Mouse (Mus musculus) right cerebral cortex, postnatal 4 days (tissue): Measurements from ENCODE around the gene Lmnb2.
A peak's percentile ranks its signal among the peaks of the same experiment; 100 is the strongest.

Experiments
- DNase-seq: peaks from one replicate; pipeline ENCODE4 v3.0.0-alpha.2; 2022

Lmnb2 gene

DNA sequence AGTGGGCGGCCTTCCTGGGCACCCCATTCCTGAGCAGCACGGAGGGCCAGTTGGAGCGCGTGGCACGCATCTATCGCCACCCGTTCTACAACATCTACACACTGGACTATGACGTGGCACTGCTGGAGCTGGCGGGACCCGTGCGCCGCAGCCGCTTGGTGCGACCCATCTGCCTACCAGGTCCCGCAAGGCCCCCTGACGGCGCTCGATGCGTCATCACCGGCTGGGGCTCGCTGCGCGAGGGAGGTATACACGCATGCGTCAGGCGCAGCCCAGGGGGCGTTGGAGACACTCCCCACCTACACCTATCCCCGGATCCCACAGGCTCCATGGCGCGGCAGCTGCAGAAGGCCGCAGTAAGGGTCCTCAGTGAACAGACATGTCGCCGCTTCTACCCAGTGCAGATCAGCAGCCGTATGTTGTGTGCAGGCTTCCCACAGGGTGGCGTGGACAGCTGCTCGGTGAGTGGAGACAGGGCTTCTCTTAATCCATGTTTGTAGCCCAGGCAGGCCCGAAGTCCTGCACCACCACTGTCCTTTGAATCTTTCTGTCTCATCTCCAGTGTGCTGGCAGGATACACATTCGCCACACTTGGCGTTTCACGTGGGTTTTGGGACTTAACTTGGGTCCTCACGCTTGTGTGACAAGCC lies 20.1 kb downstream of the Lmnb2 start:
- no peak for DNase-seq

DNA sequence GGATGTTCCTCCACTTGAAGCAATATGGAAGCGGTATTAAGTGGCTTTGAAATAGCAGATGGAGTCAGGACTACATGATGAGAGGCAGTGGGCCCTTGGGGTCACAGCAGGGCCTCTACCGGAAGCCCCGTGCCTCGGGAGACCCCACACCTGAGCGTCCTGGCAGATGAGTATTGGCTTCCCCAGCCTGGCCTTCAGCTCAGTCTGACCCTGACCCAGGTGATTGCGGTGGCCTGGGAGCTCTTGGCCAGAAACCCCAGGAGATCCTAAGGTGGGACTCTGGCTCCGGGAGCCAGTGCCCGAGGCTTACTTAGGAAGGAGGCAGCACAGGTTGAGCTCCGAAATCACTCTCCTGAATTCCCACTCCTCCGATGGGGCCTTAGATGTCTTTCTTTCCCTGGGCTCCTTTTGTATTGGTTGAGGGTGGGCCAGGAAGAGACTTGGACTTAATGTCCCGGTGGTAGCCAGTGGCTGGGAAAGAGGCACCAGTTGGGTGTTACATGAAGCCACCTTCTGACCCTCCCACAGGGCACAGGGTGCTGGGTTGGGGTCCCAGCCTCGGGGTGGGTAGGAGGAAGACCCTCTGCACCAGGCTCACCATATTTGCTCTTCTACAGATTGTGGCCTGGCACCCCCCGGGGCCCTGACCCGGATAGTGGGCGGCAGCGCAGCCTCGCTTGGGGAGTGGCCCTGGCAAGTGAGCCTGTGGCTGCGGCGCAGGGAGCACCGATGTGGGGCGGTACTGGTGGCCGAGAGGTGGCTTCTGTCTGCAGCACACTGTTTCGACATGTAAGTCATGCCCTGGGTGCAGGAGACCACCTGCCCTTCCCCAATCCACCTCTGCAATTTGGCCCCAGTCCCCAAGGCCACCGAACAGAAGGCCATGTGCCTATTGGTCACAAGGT lies 21.2 kb downstream of the Lmnb2 start:
- DNase-seq = no peak

DNA sequence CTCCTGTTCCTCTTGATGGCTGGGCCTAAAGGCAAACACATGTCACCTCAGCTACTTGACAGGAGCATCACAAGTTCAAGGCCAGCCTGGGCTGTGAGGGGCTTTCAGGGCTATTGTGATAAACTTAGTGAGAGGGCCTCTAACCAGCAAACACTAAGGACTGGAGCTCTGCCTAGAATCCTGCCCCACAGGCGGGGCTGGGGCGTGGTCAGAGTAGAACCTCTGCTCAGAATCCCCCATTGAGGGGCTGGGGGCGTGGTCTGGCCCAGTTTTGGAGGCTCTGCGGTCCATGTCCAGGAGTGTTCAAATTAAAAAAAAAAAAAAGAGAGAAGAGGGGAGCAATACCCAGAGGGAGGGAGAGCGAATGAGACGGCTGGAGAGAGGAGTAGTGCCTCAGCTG lies 22.3 kb downstream of the Lmnb2 start:
- no peak for DNase-seq

DNA sequence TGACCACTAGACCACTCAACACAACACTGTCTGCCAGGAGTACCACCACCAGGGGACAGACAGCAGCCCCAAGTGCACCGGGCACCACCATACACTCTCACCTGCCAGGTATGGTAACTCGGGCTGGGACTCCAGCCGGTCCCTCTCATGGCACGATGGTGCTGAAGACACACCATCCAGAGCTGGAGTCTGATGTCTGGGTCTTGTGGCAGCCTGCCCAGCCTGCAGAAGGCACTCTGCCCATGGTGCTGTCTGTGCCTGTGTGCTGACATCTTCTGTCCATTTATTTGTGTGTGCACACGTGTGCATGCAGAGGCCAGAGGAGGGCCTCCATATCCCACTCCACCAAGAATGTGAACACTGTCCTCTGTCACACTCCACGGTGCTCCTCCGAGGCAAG lies 22.9 kb downstream of the Lmnb2 start:
- DNase-seq = no peak

DNA sequence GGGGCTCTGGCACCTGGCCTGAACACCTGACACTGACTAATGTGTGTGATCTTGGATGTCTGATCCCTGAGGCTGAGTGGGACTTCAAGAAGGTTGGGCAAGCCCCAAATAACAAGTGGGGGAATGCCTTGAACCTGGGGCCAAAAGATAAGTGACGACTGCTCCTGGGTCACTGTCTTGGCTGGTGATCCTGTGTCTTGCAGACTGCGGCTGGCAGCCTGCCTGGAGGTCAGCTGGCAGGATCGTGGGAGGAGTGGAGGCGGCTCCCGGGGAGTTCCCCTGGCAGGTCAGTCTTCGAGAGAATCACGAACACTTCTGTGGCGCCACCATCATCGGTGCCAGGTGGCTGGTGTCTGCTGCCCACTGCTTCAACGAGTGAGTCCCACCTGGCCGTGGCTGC lies 30.9 kb downstream of the Lmnb2 start:
- no peak for DNase-seq

DNA sequence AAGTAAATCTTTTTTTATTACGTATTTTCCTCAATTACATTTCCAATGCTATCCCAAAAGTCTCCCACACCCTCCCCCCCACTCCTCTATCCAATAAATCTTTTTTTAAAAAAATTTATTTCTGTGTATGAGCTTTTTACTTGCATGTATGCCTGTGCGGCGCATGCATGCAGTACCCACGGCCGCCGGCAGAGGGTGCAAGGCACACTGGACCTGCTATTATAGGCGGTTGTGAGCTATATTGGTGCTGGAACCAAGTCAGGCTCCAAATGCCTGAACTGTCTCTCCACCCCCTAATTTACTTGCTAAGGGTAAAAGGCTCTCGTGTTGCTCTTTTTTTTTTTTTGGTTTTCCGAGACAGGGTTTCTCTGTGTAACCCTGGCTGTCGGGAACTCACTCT lies 36.7 kb downstream of the Lmnb2 start:
- DNase-seq = peak; percentile 83

DNA sequence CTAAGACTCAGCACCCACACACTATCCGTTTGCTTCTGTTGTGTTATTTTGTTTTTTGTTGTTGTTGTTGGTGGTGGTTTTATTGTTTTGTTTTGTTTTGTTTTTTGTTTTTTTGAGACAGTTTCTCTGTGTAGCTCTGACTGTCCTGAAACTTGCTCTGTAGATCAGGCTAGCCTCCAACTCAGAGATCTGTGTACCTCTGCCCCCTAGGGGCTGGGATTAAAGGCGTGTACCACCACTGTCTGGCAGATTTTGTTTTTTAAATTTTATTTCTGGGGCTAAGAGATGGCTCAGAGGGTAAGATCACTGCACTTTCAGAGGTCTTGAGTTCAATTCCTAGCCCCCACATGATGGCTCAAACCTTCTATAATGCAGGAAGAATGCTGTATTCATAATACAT lies 37.1 kb downstream of the Lmnb2 start:
- no peak for DNase-seq

DNA sequence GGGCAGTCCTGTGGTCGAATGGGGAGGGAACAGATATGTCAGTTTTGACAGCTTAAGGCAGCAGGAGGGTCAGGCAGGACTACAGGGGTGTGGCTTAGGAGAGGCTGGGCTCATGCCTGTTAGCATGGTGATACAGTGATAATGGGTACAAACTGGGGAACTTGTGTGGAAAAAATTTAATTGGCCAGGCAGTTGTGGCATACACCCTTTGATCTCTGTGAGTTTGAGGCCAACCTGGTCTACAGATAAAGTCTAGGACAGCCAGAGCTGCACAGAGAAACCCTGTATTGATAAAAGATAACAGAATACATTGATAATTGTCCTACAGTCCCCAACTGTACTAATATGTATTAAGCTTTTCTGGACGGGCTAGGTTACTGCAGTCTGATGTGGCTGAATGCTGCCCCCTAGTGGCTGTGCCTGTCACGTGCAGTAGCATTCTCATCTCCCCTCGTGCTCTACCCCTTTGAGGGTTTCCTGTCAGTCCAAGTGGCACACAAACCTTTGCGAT lies 37.9 kb downstream of the Lmnb2 start:
- peak; percentile 66 for DNase-seq

DNA sequence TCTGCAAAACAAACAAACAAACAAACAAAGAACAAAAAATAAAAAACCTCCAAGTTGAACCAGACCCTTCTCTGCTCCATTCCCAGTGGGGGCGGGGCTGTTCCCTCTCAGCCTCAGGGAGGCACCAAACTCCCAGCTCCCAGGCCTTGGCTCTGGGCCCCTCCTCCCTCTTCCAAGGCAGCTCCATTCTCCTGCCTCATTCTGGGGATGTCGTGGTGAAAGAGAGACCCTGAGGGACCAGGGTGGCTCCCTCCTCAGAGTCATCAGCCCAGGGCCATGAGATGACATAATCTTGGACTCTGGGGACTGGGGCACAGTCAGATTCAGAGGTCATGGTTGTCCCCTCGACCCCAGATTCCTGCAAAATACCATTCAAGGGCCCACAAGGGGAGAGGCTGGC lies 41.5 kb downstream of the Lmnb2 start:
- no peak for DNase-seq

DNA sequence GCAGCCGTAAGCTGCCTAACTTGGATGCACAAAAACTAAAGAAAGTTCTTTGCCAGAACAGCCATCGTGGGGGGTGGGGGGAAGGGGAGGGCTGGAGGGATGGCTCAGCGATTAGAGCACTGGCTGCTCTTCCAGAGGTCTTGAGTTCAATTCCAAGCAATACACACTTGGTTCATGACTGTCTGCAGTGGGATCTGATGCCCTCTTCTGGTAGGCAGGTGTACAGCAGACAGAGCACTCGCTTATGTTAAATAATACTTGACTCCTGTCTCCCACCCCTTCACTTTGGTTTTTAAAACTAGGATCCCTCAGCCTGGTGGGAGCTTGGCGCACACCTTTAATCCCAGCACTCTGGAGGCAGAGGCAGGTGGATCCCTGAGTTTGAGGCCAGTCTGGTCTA lies 42.0 kb downstream of the Lmnb2 start:
- peak; percentile 58 for DNase-seq

DNA sequence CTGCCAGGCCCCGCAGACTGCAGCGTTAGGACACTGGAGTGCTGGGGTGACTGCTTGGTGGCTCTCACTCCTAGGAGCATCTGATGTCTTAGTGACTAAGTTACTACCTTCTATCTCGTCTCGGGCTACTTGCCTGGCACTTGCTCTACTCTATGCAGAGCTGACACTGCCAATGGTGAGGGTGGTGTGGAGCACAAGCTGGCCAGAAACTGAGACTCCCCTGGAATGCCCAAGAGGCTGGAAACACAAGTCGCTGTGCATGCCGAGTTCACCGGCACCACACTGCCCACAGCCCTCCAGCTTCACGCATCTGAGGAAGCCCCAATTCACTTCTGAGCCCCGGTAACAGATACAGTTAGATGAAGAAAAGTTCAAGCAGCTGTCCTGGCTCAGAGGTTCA lies 44.0 kb downstream of the Lmnb2 start:
- no peak for DNase-seq

DNA sequence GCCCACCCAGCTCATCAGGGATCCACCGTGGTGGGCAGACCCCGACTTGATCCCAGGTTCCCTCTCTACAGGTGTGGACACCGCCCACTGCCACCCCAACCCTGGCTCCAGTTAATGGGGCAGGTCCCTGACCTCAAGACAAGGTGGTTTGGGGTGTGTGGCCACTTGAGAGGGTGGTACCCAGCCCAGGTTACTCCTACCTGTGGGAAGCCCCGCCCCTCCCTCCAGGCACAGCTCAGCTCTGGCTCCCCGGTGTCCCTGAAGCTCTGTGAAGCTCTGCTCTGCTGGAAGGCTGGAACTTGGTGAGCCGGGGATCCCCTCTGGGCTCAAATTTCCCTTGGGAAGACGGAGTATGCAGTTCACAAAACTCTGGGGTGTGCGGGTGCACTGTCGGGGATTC lies 46.5 kb downstream of the Lmnb2 start, which contains the start of gene Tmprss9:
Tmprss9 (plus strand) TSS at position 268 of the 400 bp plus-strand sequence.
- DNase-seq = no peak

DNA sequence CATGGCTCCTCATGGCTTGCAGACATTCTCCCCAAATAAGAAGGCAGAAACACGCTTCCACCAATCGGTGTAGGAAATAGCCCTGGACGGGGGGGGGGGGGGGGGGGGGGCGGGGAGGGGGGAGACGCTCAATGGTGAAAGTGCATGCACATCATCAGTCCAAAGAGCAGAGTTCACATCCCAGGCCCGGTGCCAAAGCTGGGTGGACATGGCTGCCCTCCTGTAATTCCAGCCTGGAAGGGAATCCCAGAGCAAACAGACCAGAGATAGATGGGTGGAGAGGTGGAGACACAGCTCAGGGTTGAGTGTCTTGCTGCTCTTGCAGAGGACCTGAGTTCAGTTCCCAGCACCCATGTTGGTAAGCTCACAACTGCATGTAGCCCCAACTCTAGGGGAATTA lies 47.1 kb downstream of the Lmnb2 start:
- DNase-seq = no peak

DNA sequence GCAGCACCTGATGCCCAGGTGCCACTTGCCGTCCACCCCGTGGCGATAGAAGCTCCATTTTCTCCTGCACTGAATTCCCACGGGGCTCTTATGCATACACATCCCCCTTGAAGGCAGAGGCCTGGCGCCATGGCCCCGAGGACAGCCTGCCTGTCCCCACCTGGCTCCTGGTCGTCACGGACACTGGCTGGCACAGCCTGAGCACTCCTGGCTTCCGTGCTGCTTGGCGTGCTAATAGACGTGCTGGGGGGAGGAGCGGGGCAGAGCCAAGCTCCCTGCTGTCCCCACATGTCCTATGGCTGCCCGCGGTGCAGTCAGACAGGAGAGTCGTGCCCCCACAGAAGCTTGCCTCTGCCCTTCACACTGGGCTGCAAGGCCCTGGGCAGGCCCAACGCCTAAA lies 53.6 kb downstream of the Lmnb2 start:
- DNase-seq = no peak

DNA sequence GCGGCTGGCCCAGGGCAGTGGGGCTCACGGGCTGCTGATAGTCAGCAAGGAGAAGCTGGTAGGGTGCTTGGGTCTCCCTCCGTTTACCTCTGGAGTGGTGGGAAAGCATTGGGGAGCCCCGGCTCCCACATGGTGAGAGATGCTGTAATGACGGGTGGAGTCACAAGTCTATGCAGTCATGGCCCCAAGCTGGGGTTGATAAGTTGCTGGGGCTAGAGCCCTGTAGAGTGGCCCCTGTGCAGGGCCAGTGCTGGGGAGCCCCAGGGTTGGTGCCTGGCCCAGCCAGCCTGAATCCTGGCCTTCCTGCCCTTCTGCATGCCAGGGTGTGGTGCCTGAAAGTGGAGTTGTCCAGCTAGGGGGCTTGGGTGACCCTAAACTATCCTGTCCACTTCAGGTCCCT lies 55.7 kb downstream of the Lmnb2 start:
- DNase-seq = no peak

DNA sequence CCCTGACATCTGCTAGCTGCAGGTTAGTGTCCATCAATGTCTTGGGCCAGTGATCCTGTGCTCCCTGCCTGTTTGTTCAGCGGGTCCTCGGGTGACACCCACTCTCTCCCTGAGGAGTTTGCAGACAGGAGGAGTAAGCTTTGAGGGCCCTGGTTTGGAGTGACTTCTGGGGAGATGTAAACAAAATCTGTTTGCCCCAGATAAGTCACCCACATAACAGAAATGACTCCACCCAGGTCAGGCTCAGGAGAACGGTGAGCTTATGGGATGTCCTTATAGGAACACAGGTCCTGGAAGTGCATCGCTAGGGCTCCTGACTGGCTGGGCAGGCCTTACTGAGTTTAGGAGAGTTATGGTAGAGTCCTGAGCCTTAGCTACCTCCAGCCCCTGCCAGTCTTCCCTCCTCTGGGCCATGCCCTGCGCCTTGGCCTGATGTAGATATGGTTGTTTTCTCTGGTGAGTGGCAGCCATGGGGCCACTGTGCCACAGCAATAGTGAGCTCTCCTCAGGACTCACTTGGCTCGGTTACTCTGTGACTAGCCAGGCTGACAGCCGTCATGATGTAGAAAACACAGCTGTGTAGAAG lies 59.6 kb downstream of the Lmnb2 start:
- no peak for DNase-seq

DNA sequence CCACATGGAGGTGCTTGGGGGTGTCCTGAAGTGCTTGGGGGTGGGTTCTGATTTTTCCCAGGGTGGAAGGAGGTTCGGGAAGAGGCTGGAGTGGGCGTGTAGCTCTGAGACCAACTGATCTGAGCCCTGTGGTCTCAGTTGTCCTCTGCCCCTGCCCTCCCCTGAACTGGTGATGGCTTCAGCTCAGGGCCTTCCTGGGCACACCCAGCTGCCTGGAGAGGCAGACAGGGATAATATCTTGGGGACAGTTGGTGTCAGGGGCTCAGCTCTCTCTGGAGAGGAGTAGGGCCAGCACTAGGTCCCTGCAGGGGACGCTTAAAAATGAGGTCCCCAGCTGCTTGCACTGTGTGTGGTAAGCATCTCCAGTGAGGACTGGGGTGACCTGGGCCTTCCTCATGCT lies 60.2 kb downstream of the Lmnb2 start:
- DNase-seq = no peak

DNA sequence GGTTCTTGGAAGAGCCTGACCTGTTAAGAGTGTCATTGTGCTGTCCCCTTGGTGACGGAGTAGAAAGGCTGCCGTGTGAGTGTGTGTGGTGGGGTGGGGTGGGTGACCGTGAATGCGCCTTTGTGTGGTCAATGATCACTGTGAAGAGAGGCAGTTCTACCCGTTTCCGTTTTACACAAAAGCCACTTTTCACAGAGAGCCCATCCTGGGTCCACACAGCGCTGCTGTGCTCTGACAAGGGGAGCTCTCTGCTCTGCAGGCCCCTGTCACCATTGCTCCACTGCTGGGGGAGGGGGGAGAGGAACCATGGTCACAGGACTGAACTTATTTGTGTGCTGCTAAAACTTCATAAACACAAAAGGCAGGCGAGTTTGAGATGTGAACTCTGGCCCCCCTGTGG lies 60.7 kb downstream of the Lmnb2 start:
- no peak for DNase-seq

DNA sequence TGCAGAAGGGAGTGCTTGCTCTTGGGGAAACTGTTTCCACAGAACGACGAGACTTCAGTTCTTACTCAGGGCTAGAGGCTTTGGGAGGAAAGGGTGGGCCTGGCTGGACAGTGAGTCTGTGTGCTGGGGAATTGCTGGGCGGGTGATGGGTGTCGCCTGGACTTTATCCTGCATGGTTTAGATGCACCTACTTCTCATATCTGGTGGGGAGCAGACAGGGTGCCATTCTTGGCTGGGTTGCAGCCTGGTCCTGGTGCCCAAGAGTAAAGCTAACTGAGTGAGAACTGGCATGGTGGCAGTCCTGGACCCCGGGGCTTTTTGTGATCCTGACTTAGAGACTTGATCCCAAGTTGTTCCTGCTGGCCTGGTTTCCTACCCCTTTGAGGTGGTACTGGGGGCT lies 61.1 kb downstream of the Lmnb2 start:
- DNase-seq = no peak

DNA sequence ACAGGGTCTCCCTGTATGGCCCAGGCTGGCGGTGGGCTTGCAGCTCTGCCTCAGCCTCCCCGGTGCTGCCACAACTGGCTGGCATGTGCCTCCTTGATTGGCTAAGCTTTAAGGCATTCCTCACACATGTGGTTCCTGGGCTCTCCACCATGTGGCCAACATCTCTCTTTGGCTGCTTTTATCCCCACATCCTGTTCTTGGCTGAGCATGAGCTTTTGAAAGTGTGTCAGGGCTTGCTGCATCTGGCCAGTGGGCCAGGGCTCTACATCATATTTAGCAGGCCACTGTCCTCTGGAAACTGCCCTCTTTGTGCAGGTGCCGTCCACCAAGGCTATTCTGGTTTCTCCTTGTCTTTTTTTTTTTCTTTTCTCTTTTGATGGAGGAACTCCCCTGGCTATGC lies 61.8 kb downstream of the Lmnb2 start:
- DNase-seq = no peak

DNA sequence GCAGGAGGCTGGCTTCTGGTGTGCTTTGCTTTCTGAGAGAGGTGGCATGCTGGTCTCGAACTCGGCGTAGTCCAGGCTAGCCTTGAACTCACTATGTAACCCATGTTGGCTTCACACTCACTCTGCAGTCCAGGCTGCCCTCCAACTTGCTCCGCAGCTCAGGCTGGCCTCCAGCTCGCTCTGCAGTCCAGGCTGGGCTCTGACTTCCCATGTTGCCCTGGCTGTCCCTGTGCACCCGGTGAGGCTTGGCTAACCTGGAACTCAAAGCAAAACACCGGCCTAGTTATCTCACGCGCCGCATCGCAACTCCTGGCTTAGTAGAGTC lies 62.3 kb downstream of the Lmnb2 start:
- DNase-seq = no peak

DNA sequence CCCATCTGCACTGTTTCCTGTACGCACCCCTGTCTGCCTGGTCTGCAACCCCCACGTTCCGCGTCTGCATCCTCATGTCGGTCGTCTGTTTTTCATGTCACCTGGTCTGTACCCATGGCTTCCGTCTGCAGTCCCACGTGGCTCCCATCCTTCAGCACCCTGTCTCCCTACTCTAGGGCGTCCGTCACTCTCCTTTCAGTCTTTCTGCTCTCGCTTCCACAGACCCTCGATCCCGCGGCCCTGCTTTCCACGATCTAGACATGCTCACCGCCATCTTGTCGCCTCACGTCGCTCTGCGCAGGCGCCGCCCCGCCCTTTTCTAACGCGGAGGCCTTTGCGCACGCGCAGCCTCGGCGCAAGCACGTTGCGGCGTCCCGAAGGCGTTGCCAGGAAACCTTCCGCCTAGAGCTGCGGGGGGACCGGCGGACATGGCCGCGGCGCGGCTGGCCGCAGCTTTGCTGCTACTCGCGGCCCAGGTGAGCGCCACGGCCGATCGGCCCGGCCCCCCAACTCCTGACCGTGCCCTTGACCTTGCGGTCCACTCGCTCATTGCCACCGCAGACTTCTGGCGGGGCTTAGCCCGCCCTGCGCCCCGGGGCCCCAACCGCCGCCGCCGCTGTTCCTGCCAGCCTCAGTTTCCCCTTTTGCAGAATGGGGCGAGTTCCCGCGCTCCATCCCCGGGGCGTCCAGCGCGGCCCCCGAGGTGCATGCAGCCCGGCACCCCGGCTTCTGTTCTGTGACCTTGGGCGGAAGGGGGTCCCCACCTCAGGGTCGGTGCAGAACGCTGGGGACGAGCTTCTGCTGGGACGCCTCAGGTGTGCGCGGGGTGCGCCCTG lies 62.9 kb downstream of the Lmnb2 start, which contains the start of the genes Lsm7 and Sppl2b:
Lsm7 (minus strand) TSS at position 297 of the 836 bp plus-strand sequence.
Sppl2b (plus strand) TSS at position 363 of the 836 bp plus-strand sequence.
- peak; percentile 98 for DNase-seq
